Mouse (Mus musculus): Measurements from ENCODE around the gene Gm17402. TPM values are rescaled to one million over a fixed set of nuclear protein-coding genes. Genes with fewer than 3 reads are reported as not detected.

The Gm17402 gene
- polyA plus RNA-seq (2015; fragmentation: Nextera tagmentation; extraction: Ambion mirVana): not detected in 2 replicates

DNA sequence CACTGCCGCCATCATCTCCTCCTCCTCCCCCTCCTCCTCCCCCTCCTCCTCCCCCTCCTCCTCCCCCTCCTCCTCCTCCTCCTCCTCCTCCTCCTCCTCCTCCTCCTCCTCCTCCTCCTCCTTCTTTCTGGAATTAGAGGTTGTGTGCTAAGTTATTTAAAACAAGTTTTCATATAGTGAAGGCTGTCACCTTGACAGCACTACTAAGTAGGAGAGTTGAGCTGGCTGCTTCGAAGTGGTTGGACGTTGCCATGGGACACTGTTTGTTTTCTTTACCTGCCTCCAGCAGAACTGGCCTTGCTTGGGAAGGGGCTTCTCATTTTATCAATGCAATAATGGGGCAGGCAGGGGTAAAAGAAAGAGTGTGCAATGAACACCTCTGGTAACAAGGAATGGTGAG is at the start of gene Gm17402:
Gene Gm17402, minus strand, starts transcription at position 101 of the 400 bp plus-strand sequence.

GRCm38 (mm10) chr3:67373872-67374271 is 1.1 kb downstream of the Gm17402 start, which contains the start of gene Mlf1:
Gene Mlf1 (plus strand): TSS chr3:67374097.

Other genes starting within 250 kb of the Gm17402 start
- gene Mlf1, start 1.1 kb downstream of the Gm17402 start, polyA plus RNA-seq (2015; fragmentation: Nextera tagmentation; extraction: Ambion mirVana): 25.3 and 37.3 TPM in 2 replicates
- gene Gfm1, start 54.9 kb upstream of the Gm17402 start, polyA plus RNA-seq (2015; fragmentation: Nextera tagmentation; extraction: Ambion mirVana): 22.9 and 41.7 TPM in 2 replicates
- gene Lxn, start 88.8 kb upstream of the Gm17402 start, polyA plus RNA-seq (2015; fragmentation: Nextera tagmentation; extraction: Ambion mirVana): 76.3 and 76.9 TPM in 2 replicates
- gene Rarres1, start 140.4 kb upstream of the Gm17402 start, polyA plus RNA-seq (2015; fragmentation: Nextera tagmentation; extraction: Ambion mirVana): 3.0 TPM in 2 replicates
- 36.0 and 57.5 TPM in 2 replicates for gene Mfsd1, start 207.6 kb upstream of the Gm17402 start, polyA plus RNA-seq (2015; fragmentation: Nextera tagmentation; extraction: Ambion mirVana)